Mouse (Mus musculus): ENCODE results near the gene Gm49450. TPM values are rescaled to one million over a fixed set of nuclear protein-coding genes. Genes with fewer than 3 reads are reported as not detected.
"Not testable (repeated sequence)": the region's sequence is repeated elsewhere in the genome, so short reads cannot be mapped to it uniquely, and the experiment has no call there.

The Gm49450 gene
- polyA plus RNA-seq, 1 experiment, result 3.5 TPM

DNA sequence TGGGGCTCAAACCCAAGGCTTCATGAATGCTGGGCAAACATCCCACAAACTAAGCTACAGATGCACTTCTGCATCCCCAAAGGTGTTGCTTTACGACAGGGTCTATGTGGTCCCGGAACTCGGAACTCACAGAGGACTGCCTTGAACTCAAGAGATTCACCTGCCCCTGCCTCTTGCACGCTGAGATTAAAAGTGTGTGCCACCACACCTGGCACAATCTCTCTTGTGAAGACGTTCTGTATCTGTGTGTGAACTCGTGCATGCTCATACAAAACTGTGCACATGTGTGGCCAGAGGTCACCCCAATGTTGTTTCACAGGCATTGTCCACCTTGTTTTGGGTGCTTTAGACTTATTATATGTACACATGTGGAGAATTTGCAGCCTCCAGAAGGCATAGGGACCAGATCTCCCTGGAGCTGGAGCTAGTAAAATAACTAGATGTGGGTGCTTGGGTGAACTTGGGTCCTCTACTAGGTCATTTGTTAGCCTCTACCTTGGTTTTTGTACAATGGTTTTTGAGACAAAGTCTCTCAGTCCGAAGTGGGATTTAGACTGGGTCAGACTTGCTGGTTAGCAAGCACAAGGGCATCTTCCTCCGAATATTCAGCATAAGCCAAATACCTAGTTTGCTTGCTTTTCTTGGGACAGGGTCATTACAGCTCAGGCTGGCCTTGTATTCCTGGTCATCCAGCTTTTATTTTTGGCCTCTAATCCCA, 23.2 kb downstream of the Gm49450 start:
- DNase-seq (ENCODE audit: extremely low spot score in 1 of 2, low spot score in 1 of 2), result no peak

DNA sequence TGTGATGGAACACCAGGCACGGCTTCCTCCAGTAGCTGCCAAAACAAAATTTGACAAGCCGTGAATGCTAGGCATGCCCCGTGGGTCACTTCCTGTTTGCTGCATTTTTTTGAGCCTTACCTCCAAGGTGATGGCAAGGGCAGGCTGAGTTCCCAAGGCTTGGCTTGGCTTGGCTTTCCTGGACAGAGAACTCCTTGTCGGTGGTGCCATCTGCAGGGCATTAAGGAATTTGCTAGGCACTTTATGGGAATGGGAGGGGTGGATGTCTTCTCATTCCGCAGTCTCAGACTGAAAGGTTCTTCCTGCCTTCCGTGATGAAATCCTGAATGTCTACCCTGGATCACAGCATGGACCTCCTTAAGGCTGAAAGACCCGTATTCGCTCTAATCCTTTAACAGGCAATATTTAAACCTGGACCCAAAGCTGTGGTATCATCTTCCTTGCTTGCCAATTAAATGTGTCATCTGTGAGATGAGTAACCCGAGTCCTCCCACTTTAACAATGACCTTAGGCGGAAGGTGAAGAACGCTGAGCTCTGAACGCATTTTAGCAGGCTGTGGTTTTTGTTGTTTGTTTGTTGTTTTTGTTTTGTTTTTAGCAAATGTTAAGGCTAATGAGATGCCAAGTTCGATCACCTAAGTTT, 24.6 kb downstream of the Gm49450 start:
- DNase-seq (ENCODE audit: extremely low spot score in 1 of 2, low spot score in 1 of 2), result peak; percentile 45 to 80

DNA sequence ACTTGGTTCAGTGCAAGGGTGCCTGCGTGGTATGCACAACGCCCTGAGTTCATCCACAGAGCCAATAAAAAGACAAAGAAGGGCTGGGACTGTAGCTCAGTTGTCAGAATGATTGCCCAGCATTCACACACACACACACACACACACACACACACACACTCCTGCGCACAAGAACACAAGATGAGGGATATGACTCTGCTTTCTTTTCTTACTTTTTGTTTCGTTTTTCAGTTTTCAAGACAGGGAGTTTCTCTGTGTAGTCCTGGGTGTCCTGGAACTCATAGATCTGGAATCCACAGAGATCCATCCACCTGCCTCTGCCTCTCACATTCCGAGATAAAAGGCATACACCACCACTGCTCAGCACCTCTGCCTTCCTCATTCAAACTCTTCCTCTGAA, 25.8 kb downstream of the Gm49450 start:
- no peak for DNase-seq (ENCODE audit: extremely low spot score in 1 of 2, low spot score in 1 of 2)

DNA sequence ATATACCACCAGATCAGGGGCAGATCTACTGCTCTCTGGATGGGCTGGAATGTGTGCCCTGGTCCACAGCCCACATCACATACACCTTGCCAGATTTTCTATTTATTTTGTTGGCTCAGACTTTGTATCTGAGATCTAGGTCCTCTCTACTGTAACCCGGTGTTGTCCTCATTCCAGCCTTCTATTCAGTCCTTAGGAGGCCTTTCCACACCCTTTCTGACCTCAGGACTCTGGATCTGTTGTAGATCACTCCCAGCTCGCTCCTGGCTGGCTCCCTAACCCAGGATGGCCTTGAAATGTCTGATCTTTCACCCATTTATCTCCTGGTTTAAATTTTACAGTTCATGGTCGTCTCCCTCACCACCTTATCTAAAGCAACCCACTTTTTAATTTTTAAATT, 28.7 kb downstream of the Gm49450 start:
- DNase-seq (ENCODE audit: extremely low spot score in 1 of 2, low spot score in 1 of 2), result no peak

DNA sequence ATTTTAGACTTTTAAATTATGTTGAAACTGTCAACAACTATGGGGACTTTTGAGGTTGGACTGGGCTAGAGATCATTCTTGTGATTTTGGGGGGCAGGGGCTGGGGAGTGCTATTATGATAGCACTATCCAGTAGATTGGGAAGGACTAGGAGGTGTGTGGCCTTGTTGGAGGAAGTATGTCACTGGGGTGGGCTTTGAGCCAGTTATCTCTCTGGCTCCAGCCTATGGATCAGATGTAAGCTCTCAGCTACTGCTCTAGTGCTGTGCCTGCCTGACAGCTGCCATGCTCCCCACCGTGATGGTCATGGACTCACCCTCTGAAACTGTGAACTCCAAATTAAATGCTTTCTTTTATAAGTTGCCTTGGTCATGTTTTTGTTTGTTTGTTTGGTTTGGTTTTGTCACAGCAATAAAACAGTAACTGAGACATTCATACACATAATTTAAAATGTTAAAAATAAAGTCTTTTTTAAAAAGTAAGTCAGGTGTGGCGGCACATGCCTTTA, 30.3 kb downstream of the Gm49450 start:
- DNase-seq (ENCODE audit: extremely low spot score in 1 of 2, low spot score in 1 of 2), result no peak

DNA sequence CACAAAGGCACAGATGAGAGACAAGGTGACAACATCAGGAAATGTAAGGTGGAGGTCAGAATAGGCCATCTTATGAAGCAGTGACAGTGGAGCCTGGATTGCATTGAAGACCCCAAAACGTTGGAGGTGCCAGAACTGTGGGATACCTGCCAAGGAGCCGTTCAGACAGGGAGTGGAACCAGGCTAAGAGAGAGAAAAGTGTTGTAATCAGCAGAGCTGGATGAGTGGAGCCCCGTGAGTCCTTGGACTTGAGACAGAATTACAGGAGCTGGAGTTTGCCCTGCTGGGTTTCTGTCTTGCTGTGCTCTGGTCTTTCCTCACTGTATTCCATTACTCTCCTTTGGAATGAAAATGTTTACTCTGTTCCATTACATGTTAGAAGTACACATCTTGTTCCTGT, 30.8 kb downstream of the Gm49450 start:
- DNase-seq (ENCODE audit: extremely low spot score in 1 of 2, low spot score in 1 of 2), result no peak

DNA sequence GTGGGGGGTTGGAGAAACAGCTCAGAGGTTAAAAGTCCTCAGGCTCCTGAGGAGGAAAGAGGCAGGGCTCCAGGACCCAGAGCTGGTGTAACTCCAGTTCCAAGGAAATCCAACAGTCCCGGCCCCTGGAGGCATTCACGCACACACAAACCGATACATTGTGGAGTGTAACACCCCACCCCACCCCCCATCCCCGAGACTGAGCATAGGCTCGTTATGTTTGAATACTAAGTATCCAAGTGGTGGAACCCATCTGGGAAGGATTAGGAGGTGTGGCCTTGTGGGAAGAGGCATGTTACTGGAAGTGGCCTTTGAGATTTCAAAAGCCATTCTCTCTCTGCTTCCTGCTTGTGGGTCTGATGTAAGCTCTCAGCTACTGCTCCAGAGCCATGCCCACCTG, 31.8 kb downstream of the Gm49450 start:
- DNase-seq (ENCODE audit: extremely low spot score in 1 of 2, low spot score in 1 of 2), result no peak

DNA sequence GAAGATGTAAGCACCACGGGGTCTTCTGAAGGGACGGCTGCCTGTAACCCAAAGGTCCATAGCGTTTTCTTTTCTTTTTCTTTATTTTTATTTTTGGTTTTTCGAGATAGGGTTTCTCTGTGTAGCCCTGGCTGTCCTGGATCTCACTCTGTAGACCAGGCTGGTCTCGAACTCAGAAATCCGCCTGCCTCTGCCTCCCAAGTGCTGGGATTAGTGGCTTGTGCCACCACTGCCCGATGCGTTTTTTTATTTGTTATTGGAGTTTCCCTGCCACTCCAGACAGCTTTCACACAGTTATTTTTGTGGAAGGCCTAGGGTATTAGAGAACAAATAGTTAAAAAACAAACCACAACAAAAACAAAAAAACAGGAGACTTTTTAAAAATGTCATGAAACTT, 34.9 kb downstream of the Gm49450 start:
- DNase-seq (ENCODE audit: extremely low spot score in 1 of 2, low spot score in 1 of 2), result not testable (repeated sequence)

DNA sequence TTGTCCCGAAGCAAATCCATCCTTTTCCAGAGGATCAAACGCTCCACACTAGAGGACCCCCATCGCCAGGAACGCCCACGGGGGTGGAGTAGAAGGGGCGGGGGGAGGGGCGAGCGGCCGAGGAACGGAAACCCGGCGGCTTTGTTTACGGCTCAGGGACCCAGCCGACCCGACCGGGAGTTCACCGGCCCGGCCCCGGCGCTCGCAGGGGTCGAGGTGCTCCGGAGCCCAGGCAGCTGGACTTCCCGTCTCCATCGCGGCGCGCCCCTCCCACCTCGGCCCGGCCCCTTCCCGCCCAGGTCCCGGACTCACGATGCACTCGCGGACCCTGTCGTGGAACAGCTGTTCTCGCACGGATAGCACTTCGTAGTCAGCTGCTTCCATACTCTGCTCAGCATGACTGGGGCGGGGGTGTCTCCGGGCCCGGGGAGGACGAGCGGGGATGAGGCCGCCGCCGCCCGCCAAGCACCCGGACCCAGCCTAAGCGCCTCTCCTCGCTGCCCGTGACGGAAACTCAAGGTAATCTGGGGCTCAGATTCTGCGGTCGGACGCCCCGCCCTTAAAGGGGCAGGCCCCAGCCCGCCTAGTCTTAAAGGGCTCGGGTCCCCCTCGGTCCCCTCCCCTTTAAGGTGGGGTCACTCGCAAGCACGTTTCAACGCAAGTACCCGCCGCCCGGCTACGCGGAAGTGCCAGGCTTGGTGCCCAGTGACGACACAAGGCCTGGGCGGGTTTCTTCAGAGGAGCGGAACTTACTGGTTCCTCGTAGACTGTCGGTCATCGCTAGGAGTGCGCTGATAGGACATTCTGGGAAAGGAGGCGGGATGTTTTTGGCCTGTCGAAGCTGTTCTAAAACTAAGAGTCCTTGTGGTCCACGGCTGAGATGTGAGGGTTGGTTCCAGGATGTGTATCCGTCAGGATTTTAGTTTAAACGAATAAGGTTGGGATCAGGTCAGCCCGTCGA, 35.5 kb downstream of the Gm49450 start, which contains the start of gene Lmbr1l:
Gene Lmbr1l, minus strand, starts transcription at position 694 of the 961 bp plus-strand sequence.
- DNase-seq (ENCODE audit: extremely low spot score in 1 of 2, low spot score in 1 of 2), result peak; percentile 99

DNA sequence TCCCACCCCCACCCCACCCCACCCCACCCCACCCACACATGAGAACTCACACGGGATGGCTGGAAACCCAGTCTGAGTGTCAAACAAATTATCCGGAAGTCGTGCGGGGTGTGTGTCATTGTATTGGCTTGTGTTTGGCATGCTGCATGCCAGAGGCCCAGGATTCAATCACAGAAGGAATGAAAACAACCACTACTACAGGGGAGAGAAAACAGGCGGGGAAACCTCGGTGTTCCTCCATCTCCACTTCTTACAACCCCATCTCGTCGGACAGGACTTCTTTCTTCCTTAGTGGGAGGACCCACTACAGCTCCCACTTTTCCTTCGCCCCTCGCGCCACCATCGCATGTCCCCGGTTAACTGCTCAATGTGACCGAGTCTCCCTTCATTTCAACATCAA, 36.3 kb downstream of the Gm49450 start:
- DNase-seq (ENCODE audit: extremely low spot score in 1 of 2, low spot score in 1 of 2), result no peak

DNA sequence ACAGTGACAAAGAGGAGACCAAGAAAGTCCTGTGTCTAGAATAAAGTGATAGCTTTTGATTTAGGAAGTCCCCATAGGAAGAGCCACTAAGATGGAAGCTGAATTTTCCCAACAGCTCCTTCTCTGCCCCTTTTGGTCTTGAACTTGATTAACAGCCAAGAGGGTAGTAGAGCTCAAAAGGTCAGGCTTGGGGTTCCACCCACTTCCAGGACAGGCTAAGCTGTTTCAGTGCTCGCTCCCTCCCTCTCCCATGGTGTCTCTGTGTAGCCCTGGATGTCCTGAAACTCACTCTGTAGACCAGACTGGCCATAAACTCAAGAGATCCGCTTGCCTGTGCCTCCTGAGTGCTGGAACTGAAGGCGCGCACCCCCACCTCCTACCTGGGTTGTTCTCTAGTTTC, 37.3 kb downstream of the Gm49450 start:
- no peak for DNase-seq (ENCODE audit: extremely low spot score in 1 of 2, low spot score in 1 of 2)

DNA sequence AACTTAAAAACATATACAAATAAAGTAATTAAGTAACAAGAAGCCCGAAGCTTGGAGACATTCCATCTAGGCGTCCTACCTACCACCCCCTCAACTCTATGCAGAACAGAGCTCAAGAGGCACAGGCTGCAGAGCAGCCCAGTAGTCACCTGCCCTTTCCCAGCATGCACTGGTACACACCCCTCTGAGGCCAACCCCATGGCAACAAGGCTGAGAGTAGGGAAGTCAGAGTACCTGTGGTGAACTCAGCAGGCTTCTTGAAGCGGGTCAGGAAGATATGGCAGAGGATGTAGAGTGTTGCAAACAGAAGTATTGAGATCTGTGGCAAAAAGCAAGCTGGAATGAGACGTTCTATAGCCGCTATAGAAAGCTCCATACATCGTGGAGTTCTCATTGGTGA, 38.4 kb downstream of the Gm49450 start:
- no peak for DNase-seq (ENCODE audit: extremely low spot score in 1 of 2, low spot score in 1 of 2)

DNA sequence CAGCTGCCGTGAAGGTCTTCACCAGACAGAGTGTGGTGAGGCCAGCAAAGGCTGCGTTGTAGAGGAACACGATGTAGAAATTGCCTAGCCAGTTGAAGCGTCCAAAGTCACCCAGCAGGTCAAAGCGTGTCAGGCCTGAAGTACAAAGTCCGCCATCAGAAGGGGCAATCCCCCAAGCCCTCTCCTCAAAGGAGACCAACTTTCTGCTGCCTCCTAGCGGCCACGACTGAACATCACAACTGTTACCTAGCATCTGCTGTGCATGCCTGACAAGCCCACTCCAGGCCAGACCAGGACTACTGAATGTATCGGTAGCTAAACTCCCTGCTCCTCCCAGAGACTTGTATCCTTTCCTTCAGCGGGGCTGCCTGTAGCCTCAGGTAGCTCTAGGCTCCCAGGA, 48.7 kb downstream of the Gm49450 start:
- DNase-seq (ENCODE audit: extremely low spot score in 1 of 2, low spot score in 1 of 2), result peak in 1 of 2 experiments; percentile 35

DNA sequence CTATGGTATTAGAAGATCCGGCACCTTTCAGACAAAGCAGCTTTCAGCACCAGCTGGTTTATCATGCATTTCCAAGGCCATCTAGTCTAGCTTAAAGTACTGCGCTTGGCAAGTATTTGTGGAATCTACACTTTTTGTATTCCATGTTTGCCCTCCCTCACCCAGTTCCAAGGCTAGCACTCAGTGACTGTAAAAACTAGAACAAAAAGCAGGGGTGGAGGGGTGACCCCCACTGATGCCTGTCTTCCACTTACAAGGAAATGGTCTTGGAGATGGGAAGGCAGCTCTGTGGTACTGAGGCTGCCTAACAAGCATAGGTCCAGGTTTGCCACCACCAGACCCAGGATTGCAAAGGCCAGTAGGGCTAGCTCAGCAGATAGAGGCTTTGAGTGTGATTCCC, 50.8 kb downstream of the Gm49450 start:
- DNase-seq (ENCODE audit: extremely low spot score in 1 of 2, low spot score in 1 of 2), result no peak

DNA sequence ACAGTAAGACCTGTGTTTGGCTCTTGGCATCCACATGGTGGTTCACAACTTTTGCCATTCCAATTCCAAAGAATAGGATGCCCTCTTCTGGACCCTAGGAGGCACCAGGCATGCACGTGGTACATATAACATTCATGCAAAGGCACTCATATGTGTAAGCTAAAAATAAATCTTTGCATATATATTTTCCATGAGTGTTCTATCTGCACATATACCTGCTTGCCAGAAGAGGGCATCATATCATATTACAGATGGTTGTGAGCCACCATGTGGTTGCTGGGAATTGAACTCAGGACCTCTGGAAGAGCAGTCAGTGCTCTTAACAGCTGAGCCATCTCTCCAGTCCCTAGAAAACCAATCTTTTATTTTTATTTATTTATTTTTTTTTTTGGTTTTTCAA, 51.8 kb downstream of the Gm49450 start:
- DNase-seq (ENCODE audit: extremely low spot score in 1 of 2, low spot score in 1 of 2), result no peak

DNA sequence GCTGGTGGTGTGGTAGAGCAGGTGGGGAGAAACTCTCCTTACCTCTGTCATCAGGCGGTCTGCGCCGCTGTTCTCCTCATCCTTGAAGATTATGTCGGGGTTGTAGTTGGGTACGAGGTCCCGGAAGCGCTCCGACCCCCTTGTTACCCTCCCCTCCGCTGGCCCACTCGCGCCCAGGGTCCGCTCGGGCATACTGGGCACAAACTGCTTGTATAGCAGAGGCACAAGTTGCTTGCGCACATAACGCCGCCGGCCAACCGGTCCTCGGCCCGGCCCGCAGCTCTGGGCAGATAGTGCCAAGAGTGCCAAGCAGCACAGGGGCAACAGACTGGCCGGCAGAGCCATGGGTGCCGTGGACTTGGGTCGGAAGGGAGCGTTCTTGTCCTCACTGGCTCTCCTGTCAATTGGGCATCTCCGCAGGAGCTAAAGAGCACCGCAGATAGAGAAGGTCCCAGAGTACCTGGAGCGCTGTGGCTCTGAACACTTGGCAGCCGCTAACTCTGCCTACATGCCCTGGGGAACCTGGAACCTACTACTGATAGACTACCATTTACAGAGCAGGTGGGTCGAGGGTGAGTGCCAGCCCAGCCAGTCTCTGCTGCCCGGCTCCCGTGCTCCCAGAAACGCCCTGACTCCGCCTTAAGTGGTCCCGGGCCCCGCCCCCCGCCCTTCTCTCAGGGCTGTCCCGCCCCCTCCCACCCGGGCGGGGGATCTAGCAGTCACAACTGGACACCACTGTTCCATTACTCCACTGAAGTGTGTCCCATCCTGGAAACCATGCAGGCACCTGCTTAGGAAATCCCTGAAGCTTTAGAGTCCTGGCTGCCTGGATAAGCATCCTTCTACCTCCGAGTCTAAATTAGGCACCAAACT, 55.2 kb downstream of the Gm49450 start, which contains the start of gene Dhh:
Gene Dhh, minus strand, starts transcription at position 613 of the 873 bp plus-strand sequence.
- DNase-seq (ENCODE audit: extremely low spot score in 1 of 2, low spot score in 1 of 2), result no peak

DNA sequence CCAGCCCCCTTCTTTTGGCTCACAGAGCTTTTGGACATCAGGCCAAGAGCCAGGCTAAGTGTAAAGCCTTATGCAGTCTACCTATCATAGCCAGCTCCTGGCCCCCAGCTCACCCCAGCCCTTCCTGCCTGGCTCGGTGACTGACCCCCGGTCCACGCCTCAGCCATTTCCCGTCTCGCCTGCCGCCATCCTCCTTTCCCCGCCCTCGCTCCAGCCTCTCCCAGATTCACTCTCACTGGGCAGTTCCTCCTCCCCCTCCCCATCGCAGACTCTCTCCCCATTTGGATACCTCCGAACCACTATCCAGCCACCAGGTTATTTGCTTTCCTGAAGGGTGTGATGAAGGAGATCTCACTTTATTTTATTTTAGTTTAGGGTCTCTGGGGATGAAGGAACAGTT, 55.9 kb downstream of the Gm49450 start:
- DNase-seq (ENCODE audit: extremely low spot score in 1 of 2, low spot score in 1 of 2), result no peak

DNA sequence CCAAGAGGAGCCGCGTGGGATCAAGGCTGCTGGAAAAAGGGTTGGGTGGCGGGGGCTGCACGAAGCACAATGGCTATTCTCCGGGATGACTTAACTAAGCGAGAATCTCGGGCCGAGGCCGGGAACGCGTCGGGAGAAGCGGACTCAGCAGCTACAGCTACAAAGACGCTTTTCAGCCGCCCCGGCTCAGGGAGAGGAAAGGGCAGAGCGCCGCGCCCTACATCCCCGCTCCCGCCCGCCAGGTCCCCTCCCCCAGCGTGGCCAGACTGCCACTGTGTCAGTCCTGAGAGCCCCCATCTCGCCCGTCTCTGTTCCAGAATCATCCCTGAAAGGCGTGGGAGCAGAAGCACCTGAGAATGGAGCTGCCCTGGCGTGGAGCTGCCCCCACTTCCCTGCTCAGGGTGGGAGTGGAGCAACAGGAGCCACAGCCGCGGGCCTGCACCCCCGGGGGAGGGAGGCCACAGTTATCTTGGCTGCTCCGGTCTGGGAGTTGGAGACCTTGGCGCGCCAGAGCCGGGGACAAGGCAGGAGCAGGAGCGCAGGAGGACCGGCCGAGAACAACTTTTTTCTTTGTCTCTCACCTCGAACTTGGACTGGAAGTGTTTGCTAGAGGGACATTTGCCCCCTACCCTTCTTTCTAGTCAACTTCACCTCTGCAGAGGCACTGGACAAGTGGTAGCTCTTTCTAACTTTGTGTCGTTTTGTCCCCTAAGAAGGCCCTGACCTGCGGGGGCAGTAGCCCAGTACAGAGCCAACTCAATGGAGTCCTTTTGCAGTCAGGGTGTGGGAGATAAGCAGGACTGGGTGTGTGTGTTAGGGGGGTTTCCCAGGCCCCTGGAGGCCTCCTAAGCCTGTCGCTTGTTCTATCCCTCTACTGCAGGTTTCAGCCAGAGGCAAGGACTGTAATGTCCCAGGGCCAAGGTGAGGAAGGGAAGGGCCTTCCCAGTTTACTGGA, 57.4 kb downstream of the Gm49450 start:
- no peak for DNase-seq (ENCODE audit: extremely low spot score in 1 of 2, low spot score in 1 of 2)

Data from frontal cortex, adult 2 months (tissue).